Mouse (Mus musculus) stomach, postnatal 0 days (tissue): Measurements from ENCODE around the gene Ap5s1. TPM values are rescaled to one million over a fixed set of nuclear protein-coding genes. Genes with fewer than 3 reads are reported as not detected.

Experiments
- ATAC-seq: fragments of 200-750 bp; cut with Nextera tagmentation; 2 replicates; pipeline ENCODE4 v1.8.0; 2017; ENCODE audit not compliant: low FRiP score, low TSS enrichment
- DNase-seq: peaks from one replicate; pipeline ENCODE4 v3.0.0-alpha.2; 2016; ENCODE audit warnings: low spot score
- H3K27ac ChIP-seq: fragments of 300-500 bp; sonication (generic); replicated peaks from 2 replicates; pipeline ENCODE4 v1.5.1; 2014; ENCODE audit warnings: mild to moderate bottlenecking, control low read depth
- H3K27me3 ChIP-seq: fragments of 300-500 bp; sonication (generic); 2 replicates; pipeline ENCODE4 v1.6.1; 2014; ENCODE audit warnings: low read length; ENCODE audit not compliant: control insufficient read depth, insufficient read depth
- H3K36me3 ChIP-seq: fragments of 300-500 bp; sonication (generic); 2 replicates; pipeline ENCODE4 v1.6.1; 2014; ENCODE audit warnings: low read length, mixed read lengths; ENCODE audit not compliant: control insufficient read depth, insufficient read depth
- H3K4me1 ChIP-seq: fragments of 300-500 bp; sonication (generic); replicated peaks from 2 replicates; pipeline ENCODE4 v1.6.1; 2014; ENCODE audit warnings: antibody characterized with exemption; ENCODE audit not compliant: control insufficient read depth, insufficient read depth
- H3K4me2 ChIP-seq: fragments of 300-500 bp; sonication (generic); replicated peaks from 2 replicates; pipeline ENCODE4 v1.6.1; 2014; ENCODE audit warnings: low read depth, mild to moderate bottlenecking, control low read depth, moderate library complexity
- H3K4me3 ChIP-seq: fragments of 300-500 bp; sonication (generic); 2 replicates; pipeline ENCODE4 v1.5.1; 2014; ENCODE audit warnings: low read depth, low read length, control low read depth
- H3K9ac ChIP-seq: fragments of 300-500 bp; sonication (generic); 2 replicates; pipeline ENCODE4 v1.6.1; 2014; ENCODE audit warnings: mild to moderate bottlenecking, low read length, control low read depth, mixed read lengths
- H3K9me3 ChIP-seq: fragments of 300-500 bp; sonication (generic); 2 replicates; pipeline ENCODE4 v1.6.1; 2016; ENCODE audit warnings: low read length; ENCODE audit not compliant: control insufficient read depth
- CTCF ChIP-seq: IDR thresholded peaks from 2 replicates; pipeline ENCODE4 v1.5.1; 2016; ENCODE audit warnings: antibody characterized with exemption, low read depth, mild to moderate bottlenecking, moderate library complexity
- EP300 ChIP-seq: optimal IDR thresholded peaks from 2 replicates; pipeline ENCODE3; 2016; ENCODE audit warnings: antibody characterized with exemption
- WGBS: fragments of 180-500 bp; shearing (Covaris S2); extraction: QIAGEN DNeasy Blood & Tissue Kit; methylation state at CpG from one replicate; pipeline ENCODE4 v1.1.7; 2014; 5-methylcytosine and 5-hydroxymethylcytosine counted together
- polyA plus RNA-seq: library from polyadenylated mRNA; unstranded; fragments of >200 nt; fragmentation: Nextera tagmentation; extraction: Ambion mirVana; gene quantifications from 2 replicates; pipeline ENCODE4 v1.2.1, GENCODE M21; 2015

The Ap5s1 gene
- polyA plus RNA-seq, 1 experiment from 2014 or later = 22.0 TPM

- Histone ChIP-seq H3K4me1 (peaks cover 23% of the 10 kb centered on the region), H3K27ac (peak overlapping the region; percentile 73; the same call in 1 of the 2 replicates), H3K36me3 (0 out of 2 replicates have a peak, but pooled peaks cover 2% of the 10 kb centered on the region), H3K4me2 (no peak overlapping the region), H3K4me3 (no peak overlapping the region), H3K9me3 (no peaks in the 10 kb centered on the region), H3K27me3 (no peaks in the 10 kb centered on the region), H3K9ac (no peak overlapping the region)
- ATAC-seq = no peak
- WGBS = 46% methylated on average over 3 of the region's 3 CpGs
- DNase-seq = no peak
- TF ChIP-seq EP300 = no peak
- TF ChIP-seq CTCF = no peak
Measured at GRCm38 (mm10) chr2:131175286-131175944, 31.5 kb upstream of the Ap5s1 start.

- peaks cover 23% of the 10 kb centered on the region for H3K4me1 ChIP-seq
- H3K36me3 ChIP-seq = 0 out of 2 replicates have a peak, but pooled peaks cover 2% of the 10 kb centered on the region
- no peaks in the 10 kb centered on the region for H3K9me3 ChIP-seq
- no peaks in the 10 kb centered on the region for H3K27me3 ChIP-seq
- no peak overlapping the region for H3K9ac ChIP-seq
- no peak for TF ChIP-seq CTCF
- no peak for TF ChIP-seq EP300
- no peak for ATAC-seq
- no peak for DNase-seq
- peak overlapping the region; percentile 90; the same call in 1 of the 2 replicates for H3K4me2 ChIP-seq
- no peak overlapping the region for H3K4me3 ChIP-seq
- peak overlapping the region; percentile 73 for H3K27ac ChIP-seq
- 66% methylated on average over 1 of the region's 1 CpGs for WGBS
Measured at GRCm38 (mm10) chr2:131175945-131176309, 31.0 kb upstream of the Ap5s1 start.

DNA sequence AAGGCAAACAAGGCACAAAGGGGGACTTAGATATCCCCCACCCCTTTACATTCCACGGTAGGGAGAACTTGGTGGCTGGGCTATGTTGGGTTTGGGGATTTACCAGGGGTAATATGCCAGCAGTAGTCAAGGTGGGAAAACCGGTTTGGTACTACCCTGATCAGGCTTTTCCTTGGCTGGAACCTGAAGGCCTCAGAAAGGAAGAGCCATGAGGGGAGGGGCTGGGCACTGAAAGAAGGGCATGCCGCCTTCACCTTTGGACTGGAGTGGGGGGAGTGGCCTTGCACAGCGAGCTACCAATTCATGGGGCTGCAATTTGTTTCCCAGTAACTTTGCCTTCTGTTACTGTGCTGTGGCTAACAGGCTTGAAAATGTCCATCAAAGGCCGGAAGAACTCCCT lies 30.4 kb upstream of the Ap5s1 start:
- 43% methylated on average over 5 of the region's 5 CpGs for WGBS
- TF ChIP-seq CTCF = no peak
- TF ChIP-seq EP300 = no peak
- DNase-seq (peak; percentile 87), ATAC-seq (peak; percentile 71)
- H3K36me3 ChIP-seq = 0 out of 2 replicates have a peak, but pooled peaks cover 2% of the 10 kb centered on the region
- H3K4me1 ChIP-seq = peaks cover 23% of the 10 kb centered on the region
- H3K4me3 ChIP-seq = peak overlapping the region; percentile 79; the same call in 1 of the 2 replicates
- peak overlapping the region; percentile 90 for H3K4me2 ChIP-seq
- no peaks in the 10 kb centered on the region for H3K27me3 ChIP-seq
- H3K27ac ChIP-seq = peak overlapping the region; percentile 73
- H3K9me3 ChIP-seq = no peaks in the 10 kb centered on the region
- peak overlapping the region; percentile 27; the same call in 1 of the 2 replicates for H3K9ac ChIP-seq

DNA sequence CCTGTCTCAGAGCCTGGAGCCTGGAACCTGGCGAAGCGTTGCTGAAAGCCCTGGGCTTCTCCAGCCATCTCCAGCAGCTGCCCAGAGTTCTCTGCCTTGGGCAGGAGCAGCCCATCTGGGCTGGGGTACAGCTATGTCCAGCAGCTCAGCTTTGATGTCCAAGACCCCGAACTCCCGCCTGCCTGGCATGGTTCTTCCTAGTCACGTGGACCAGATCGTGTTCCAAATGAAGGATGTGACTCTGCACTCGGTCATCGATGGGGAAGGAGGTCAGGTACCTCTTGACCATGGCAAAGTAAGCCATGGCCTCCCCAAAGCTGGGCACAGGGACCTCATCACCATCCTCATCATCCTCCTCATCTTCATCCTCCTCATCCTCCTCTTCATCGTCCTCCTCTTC lies 28.9 kb upstream of the Ap5s1 start:
- WGBS = 50% methylated on average over 9 of the region's 9 CpGs
- no peaks in the 10 kb centered on the region for H3K27me3 ChIP-seq

DNA sequence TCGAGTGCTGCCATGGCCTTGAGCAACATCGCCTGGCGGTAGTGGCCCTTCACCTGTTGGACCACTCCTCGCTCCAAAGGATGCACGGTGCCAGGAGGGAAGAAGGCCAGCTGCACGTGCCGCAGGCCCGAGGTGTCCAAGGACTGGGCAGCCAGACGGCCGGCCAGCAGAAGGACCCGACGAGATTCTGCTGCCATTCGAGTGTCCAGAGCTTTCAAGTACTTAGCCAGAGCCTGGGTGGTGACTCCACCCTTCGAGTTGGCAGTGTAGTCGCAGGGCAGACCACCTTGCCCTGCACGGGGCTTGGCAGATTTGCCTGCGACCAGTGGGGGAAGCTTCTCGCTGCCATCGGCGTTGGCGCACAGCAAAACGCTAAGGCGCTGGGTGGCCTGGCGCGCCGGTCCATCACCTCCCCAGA lies 28.0 kb upstream of the Ap5s1 start:
- TF ChIP-seq EP300 (no peak), CTCF (no peak)
- Histone ChIP-seq H3K9ac (peak overlapping the region; percentile 95), H3K9me3 (no peaks in the 10 kb centered on the region), H3K36me3 (no peaks in the 10 kb centered on the region), H3K4me2 (peak overlapping the region; percentile 90), H3K4me1 (peaks cover 23% of the 10 kb centered on the region), H3K4me3 (peak overlapping the region; percentile 79), H3K27ac (peak overlapping the region; percentile 98), H3K27me3 (no peaks in the 10 kb centered on the region)
- 17% methylated on average over 26 of the region's 26 CpGs for WGBS
- DNase-seq = peak; percentile 47
- ATAC-seq = no peak

More for the DNA sequence above, 28.9 kb upstream of the Ap5s1 start:
- Histone ChIP-seq H3K4me2 (peak overlapping the region; percentile 90), H3K36me3 (no peaks in the 10 kb centered on the region), H3K4me3 (peak overlapping the region; percentile 79), H3K9ac (peak overlapping the region; percentile 95), H3K27ac (peak overlapping the region; percentile 73), H3K9me3 (no peaks in the 10 kb centered on the region), H3K4me1 (peaks cover 23% of the 10 kb centered on the region)
- no peak for ATAC-seq
- DNase-seq = no peak
- TF ChIP-seq EP300 (no peak), CTCF (no peak)

DNA sequence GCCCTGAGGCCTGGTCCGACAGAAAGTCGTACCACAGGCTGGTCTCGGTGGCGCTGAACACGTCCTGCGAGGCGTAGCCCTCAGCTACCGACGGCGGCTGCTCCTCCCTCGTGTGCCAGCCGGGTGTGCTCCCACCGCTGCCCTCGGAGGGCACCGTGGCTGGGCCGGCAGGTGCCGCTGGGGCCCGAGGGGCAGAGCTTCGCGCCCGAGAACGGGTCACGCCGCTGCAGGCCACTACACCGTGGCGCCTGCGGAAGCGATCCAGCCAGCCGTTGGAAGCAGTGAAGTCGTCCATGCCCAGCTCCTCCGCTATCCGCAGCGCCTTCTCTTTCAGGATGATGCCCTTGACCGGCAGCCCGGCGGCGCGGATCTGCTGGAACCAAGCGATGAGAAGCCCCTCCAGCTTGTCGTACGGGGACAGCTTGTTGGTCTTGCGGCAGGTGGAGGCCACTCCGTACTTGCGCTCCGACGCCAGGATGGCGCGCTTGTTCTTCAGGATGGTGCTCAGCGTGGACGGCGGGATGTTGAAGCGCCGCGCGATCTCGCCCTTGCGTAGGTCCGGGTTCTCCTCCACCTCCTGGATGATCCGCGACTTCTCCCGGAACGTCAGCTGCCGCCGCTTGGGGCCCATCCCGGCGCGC lies 27.5 kb upstream of the Ap5s1 start:
- Histone ChIP-seq H3K4me1 (peaks cover 20% of the 10 kb centered on the region), H3K9me3 (no peaks in the 10 kb centered on the region), H3K36me3 (no peaks in the 10 kb centered on the region), H3K4me2 (peak overlapping the region; percentile 90), H3K4me3 (peak overlapping the region; percentile 79), H3K27me3 (no peaks in the 10 kb centered on the region), H3K27ac (peak overlapping the region; percentile 98), H3K9ac (peak overlapping the region; percentile 95)
- peak; percentile 79 for DNase-seq
- under 1% methylated on average over 60 of the region's 67 CpGs for WGBS
- ATAC-seq = peak; percentile 71
- TF ChIP-seq EP300 (no peak), CTCF (peak; percentile 10; the same call in 1 of the 2 replicates)
